Mouse (Mus musculus) right cerebral cortex, postnatal 36 days (tissue): ENCODE data around the gene Nqo1.
A peak's percentile ranks its signal among the peaks of the same experiment; 100 is the strongest.

Source experiments
- DNase-seq, 2 experiments: peaks; one replicate each; pipeline ENCODE4 v3.0.0; 2022; ENCODE audit warnings: low spot score in 2 of 2, mixed read lengths in 1 of 2

Gene Nqo1

DNA sequence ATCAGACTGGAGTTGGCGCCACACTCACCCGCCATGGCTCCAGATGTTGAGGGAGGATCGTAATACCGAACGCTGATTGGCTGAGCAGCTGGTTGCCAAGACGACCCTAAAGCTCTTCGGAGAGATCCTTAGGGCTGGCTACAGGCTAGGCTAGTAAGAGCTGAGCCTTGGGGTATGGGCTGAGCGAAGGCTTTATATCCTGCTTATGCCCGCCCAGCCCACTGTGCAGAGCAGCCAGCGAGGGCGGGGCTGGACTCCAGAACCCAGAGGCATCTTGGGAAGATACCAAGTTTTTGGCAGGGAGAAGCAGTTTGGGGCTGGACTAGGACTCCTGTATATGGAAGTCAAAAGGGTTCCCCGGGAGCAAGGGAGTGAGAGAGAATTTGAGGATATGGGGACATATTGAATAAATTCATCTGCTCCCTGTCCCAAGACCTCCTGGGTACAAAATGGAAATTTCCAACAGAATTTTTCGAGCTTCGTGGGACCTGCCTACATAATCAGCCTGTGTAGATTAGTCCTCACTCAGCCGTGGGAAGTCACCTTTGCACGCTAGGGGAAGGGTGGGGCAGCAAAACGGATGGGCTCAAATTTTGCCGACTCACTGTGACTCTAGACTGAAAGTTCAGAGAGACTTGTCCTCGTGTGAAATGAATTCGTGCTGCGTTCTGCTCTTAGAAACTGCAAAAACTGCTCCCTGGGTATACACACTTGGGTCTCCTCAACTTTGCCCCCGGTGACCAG is at the start of gene Nqo1:
Gene Nqo1 (minus strand): TSS at position 169 of the 744 bp plus-strand sequence.
- DNase-seq = peak; percentile 52 to 56

DNA sequence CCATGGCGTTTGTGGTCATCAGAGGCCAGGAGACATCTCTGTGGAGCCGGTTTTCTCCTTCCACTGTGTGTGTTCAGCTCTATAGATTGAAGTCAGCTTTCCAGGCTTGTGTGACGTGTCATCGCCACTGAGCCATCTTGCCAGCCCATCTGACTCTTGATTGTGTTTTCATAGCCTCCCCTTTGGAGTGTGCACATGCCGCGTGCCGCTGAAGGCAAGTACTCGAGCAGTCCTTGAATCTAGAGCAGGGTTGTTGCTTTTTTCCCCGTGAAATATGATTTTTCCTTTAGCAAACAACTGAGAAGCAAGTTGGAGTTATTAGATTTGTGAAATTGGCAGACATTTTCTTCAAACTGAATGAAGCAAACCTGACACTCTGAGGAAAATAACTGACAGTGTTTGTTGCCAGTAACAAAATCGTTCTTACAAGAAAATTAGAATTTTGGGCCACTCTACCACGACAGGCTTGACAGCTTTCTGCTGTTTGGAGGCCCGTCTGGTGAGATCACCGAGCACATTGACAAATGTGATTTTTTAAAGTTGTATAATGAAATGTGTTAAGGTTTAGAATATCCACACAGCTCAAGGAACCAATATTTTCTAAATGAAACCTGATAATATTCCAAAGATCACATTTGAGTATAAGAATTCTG is 48.5 kb upstream of the Nqo1 start:
- no peak for DNase-seq

- DNase-seq = no peak
These were observed 46.6 kb upstream of the Nqo1 start for GRCm38 (mm10) chr8:107449655-107450054.

DNA sequence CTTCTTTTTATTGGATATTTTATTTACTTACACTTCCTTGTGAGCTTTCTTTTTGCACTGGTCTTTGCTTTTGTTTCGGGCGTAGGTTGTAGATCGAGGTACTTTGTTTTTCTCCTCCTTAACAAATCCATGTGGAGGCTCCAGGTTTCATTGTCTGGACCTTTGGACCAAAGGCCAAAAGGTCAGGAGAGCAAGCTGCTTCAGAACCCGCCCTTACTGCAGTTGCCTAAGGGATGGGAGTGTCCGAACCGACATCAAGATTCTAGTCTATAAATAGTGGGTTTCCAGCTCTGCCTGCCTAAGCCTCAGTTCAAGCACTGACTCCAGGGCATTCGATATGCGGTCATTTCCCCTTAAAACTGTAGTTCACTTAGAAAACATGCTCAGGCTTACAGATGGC is 46.1 kb upstream of the Nqo1 start:
- no peak for DNase-seq

DNA sequence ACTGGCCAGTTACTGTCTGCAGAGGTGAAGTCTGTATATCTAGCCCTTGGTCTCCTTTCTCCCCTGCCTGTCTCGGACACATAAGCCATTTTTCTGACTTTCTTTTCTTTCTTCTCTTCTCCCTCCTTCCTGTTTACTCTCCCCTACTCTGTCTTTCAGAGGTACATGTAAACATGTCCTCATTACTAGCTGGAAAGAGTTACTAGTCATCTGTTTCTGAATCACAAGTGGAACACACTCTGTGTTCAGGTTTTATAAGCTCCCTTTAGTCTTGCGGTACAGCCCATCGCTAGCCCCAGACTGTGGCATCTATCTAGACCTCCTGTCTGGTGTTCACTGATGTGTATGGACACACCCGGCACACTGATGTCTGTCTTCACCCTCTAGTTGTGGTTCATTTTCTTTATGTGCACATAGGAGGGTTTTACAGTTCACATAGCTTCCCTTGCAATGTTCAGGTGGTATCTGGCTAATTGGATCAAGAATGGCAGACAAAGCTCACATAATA is 45.4 kb upstream of the Nqo1 start:
- no peak for DNase-seq

DNA sequence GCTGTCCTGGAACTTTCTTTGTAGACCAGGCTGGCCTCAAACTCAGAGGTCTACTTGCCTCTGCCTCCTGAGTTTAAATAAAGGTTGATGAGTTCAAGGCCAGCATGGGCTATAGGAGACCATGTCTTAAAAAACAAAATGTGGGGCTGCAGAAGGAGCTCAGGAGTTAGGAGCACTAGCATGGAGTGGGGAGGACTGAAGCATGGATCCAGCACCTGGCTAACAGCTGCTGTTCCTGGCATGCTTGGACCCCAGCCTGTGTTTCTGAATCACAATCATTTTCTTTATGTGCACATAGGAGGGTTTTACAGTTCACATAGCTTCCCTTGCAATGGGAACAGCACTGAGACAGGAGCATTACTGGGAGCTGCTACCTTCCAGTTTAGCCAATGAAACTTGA is 44.7 kb upstream of the Nqo1 start:
- DNase-seq = no peak

DNA sequence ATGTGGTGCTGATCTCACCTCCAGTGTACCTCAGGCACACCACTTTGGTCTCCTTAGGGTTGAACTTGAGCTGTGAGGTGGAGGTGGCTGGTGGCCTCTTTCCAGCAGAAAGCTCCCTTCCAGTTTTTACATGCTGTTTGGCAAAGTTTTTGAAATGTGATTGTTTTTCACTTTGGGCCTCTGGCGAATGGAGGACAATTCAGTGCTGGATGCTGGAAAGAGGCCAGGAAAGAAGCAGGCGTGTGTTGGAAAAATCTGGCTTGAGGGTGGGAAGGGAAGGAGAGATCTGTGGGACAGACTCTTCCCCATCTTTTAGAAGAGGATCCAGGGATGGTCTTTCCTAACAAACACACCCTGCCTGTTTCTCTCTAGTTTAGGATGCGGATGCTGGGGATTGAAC is 41.6 kb upstream of the Nqo1 start:
- DNase-seq = no peak

DNA sequence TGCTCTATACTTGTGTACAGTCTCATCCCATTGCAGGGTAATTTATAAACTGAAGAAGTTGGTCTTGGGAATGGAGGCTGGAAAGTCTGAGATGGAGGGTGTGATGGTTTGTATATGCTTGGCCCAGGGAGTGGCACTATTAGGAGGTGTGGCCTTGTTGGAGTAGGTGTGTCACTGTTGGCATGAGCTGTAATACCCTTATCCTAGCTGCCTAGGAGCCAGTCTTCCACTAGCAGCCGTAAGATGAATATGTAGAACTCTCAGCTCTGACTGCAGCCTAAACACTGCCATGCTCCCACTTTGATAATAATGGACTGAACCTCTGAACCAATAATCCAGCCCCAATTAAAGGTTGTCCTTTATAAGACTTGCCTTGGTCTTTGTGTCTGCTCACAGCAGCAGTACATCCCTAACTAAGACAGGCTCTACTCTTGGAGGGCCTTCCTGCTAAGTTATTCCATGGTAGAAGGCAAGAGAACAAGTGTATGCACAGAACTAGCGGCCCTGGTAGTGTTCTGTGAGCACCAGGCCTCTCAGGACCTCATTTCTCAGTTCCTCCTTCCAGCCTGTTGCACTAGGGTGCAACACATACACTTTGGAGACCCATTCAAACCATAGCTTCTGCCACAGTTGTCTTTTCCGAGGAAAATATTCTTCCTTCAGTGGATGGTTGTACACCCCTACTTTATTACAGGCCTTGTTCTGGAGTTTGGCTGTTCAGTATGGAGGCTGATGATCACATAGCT is 37.0 kb upstream of the Nqo1 start:
- DNase-seq = no peak

DNA sequence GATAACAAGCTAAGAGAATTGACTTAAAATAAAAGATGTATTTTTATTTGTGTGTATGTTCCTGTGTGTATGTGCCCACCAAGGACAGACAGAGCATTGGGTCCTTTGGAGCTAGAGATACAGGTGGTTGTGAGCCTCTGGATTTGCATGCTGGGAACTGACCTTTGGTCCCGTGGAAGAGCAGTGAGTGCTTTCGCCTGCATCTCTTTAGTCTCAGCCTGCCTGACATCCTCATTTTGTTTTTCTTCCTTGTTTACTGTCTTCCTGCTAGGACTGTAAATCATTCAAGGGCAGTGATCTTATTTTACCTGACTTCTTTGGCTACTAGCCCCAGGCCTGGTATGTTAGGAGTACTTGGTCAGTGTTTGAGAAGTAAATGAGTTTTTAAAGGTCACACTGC is 34.7 kb upstream of the Nqo1 start:
- no peak for DNase-seq

DNA sequence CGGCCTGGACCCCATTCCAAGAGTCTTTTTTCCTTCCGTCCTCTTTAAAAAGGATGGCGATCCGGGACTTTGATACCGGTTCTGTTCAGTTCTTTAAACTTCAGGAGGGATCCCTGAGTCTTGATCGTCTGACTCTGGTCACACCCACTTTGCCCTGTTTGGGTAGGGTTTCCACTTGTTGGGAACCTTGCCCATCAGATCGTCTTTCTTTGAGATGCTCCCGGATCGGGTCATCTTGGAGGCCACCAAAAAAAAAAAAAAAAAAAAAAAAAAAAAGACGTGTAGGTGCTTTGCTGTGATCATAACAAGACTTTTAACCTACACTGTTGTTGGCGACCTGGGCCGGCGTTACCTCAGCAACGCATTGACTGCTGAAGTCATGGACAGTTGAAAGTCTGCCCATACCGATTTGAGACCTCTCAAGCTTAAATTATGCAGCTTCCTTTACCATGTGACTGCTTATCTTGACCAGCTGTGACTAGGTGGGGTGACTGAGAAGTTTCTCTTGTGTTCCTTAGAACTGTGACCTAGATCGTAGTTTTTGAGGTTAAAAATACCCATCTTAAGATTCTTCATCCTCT is 33.9 kb upstream of the Nqo1 start:
- DNase-seq = no peak

DNA sequence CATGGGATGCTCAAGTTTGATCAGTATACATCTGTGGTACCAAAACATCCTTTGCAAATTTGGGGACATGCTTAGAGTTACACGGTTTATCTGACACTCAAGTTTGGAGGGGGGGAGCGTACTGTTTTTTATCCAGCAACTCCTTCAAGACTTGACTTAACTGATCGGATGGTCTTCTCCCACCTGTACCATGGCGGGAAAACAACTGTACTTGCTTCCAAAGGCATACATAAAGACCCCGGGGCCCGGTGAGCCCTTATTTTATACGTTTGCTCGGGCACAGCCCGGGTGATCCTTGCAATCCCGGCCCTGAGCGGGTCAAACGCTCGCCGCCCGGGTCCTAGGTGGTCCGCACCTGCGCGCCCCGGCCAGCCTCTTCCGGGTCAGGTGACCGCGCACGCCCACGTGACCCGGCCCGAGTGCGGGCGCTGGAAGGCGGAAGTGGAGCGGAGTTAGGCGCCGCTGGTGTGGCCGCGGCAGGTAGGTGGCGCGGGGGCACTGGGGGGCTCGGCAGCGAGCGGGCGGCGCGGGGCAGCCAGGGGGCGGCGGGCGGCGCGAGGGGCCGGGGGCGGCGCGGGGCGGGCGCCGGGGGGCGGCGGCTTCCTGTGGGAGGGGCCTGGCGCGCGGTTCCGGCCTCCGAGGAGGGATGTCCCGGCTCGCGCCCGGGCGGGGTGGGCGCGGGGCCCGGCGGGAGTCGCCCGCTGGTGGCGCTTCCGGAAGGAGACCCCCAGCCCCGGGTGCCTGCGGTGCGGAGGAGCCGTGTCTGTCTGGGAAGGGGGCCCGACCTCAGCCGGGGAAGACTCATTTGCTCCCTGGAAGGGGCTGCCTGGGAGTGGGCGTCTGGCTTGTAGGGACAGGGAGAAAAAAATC is 33.2 kb upstream of the Nqo1 start, which contains the start of gene Wwp2:
Gene Wwp2 (plus strand): TSS at position 404 of the 870 bp plus-strand sequence.
- DNase-seq = peak; percentile 53 to 62

GRCm38 (mm10) chr8:107435421-107435961 is 32.5 kb upstream of the Nqo1 start:
- DNase-seq = no peak

- no peak for DNase-seq
These were observed 27.8 kb upstream of the Nqo1 start for GRCm38 (mm10) chr8:107430821-107431220.

DNA sequence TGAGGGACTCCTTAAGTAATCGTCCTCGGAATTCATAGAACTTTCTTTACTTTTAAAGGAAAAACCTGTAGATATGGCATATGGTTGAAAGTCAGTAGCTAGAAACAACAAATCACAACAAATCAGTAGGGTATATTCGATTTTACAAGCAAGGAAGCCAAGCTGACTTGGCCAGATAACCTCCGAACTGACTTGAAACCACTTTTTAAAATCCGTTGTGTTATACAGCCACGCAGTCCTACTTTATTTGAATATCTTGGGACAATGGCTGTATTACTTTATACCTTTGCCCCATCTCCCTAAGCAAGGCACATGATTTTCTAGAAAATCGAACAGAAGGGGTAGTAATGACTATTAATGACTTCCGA is 22.2 kb upstream of the Nqo1 start:
- no peak for DNase-seq

- DNase-seq = peak; percentile 94 to 96
These were observed 21.7 kb upstream of the Nqo1 start, which contains the start of gene Nob1 for GRCm38 (mm10) chr8:107424597-107425229. Gene Nob1, minus strand, starts transcription at chr8:107425051.

- no peak for DNase-seq
These were observed 21.2 kb upstream of the Nqo1 start for GRCm38 (mm10) chr8:107424176-107424575.

DNA sequence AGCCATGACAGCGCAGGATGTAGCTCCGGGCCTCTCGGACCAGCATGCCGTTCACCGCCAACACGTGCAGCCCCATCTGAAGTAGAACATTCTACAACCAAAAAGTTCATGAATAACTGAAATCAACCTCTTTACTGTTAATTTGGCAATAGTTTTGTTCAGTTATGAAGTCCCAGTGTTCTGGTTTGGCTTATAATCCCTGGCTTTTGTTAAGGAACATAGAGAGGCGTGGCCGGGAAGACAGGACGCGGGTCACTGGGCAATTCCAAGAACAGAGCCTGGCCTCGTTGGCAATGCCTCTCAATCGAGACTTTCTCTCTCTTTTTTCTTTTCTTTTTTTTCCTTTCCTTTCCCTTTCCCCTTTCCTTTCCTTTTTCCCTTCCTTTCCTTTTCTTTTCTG is 14.0 kb upstream of the Nqo1 start:
- DNase-seq = no peak

DNA sequence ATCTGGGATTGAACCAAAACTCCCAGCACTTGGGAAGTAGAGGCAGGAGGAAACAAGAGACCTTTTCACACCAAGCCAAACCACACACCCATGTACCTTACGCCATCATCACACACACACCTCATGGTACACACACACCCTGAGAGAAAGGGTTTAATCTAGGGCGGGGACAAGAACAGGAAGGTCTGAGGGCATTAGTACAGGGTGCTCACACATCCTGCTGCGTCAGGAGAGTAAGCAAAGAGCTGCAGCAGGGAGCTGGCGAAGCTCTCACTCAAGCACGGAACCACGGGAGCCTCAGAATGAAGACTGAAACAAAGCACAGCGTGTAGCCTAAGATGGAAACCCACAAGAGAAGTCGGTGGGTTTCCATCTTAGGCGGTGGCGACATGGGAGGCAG is 10.9 kb upstream of the Nqo1 start:
- no peak for DNase-seq

DNA sequence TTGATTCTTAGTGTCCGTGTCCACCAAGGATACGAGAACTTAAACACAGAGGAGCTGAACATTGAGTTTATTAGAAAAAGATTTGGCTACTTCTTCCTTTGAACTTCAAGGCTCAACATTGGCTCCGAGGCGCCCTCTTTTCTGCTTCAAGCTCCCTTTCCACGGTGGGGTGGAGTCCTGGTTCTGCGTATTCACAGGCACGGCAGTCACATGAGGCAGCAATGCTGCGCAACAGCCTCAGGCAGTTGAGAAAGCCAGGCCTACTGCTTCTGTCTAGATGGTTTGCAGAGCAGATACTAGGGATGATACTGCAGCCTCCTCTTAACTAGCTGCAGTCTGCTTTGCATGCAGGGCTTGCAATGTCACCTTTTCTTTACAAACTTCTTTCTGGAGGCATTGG is 9.5 kb upstream of the Nqo1 start:
- no peak for DNase-seq

- DNase-seq = no peak
These were observed 8.4 kb upstream of the Nqo1 start for GRCm38 (mm10) chr8:107411391-107411790.
